Mouse (Mus musculus) monocyte, adult 2 months (primary cell): ENCODE measurements around the gene Rnf220.

ENCODE experiments used
- DNase-seq, 2 experiments: peaks; one replicate each; pipeline ENCODE4 v3.0.0; 2022; ENCODE audit warnings: low spot score in 2 of 2, low read depth in 1 of 2

The Rnf220 gene

GRCm38 (mm10) chr4:117350139-117350693, 146.6 kb downstream of the Rnf220 start:
- DNase-seq: no peak

GRCm38 (mm10) chr4:117349327-117349726, 147.5 kb downstream of the Rnf220 start:
- DNase-seq: no peak

- DNase-seq: no peak
These were observed 150.8 kb downstream of the Rnf220 start for GRCm38 (mm10) chr4:117346025-117346424.

GRCm38 (mm10) chr4:117343385-117343784, 153.5 kb downstream of the Rnf220 start:
- DNase-seq: no peak

GRCm38 (mm10) chr4:117342751-117343150, 154.1 kb downstream of the Rnf220 start:
- DNase-seq: no peak

GRCm38 (mm10) chr4:117341282-117341681, 155.6 kb downstream of the Rnf220 start:
- DNase-seq: no peak

- DNase-seq: no peak
These were observed 157.1 kb downstream of the Rnf220 start for GRCm38 (mm10) chr4:117339796-117340195.

GRCm38 (mm10) chr4:117330836-117331475, 165.9 kb downstream of the Rnf220 start:
- DNase-seq: no peak

GRCm38 (mm10) chr4:117330132-117330531, 166.7 kb downstream of the Rnf220 start:
- no peak for DNase-seq

- DNase-seq: no peak
These were observed 169.9 kb downstream of the Rnf220 start for GRCm38 (mm10) chr4:117326915-117327314.

GRCm38 (mm10) chr4:117325076-117325475, 171.8 kb downstream of the Rnf220 start:
- no peak for DNase-seq

GRCm38 (mm10) chr4:117323515-117324344, 173.1 kb downstream of the Rnf220 start:
- DNase-seq: no peak

- no peak for DNase-seq
These were observed 175.8 kb downstream of the Rnf220 start for GRCm38 (mm10) chr4:117321011-117321410.

- DNase-seq: no peak
These were observed 178.3 kb downstream of the Rnf220 start for GRCm38 (mm10) chr4:117318508-117318907.

- DNase-seq: no peak
These were observed 179.1 kb downstream of the Rnf220 start for GRCm38 (mm10) chr4:117317701-117318190.

GRCm38 (mm10) chr4:117316800-117317199, 180.1 kb downstream of the Rnf220 start:
- no peak for DNase-seq

- no peak for DNase-seq
These were observed 181.9 kb downstream of the Rnf220 start for GRCm38 (mm10) chr4:117314849-117315500.

GRCm38 (mm10) chr4:117313085-117313424, 183.8 kb downstream of the Rnf220 start:
- no peak for DNase-seq

GRCm38 (mm10) chr4:117312416-117313084, 184.3 kb downstream of the Rnf220 start:
- DNase-seq: no peak

GRCm38 (mm10) chr4:117311891-117312290, 185.0 kb downstream of the Rnf220 start:
- no peak for DNase-seq

GRCm38 (mm10) chr4:117309427-117309826, 187.4 kb downstream of the Rnf220 start:
- no peak for DNase-seq
